Mouse (Mus musculus) liver (tissue): ENCODE results near the gene Tmem30c.
A peak's percentile ranks its signal among the peaks of the same experiment; 100 is the strongest.

ENCODE experiments used
- DNase-seq: peaks from one replicate; pipeline ENCODE4 v3.0.0-alpha.2; 2020; ENCODE audit warnings: mixed read lengths

The Tmem30c gene

GRCm38 (mm10) chr16:57231089-57231936, 61.4 kb downstream of the Tmem30c start, which contains the start of gene Tbc1d23:
Gene Tbc1d23, minus strand, starts transcription at chr16:57231504.
- DNase-seq = peak; percentile 94

- DNase-seq = no peak
Observed at GRCm38 (mm10) chr16:57226444-57226843, 66.2 kb downstream of the Tmem30c start.

GRCm38 (mm10) chr16:57220361-57220760, 72.3 kb downstream of the Tmem30c start:
- no peak for DNase-seq
